Mouse (Mus musculus): Measurements from ENCODE around the gene Sh3glb1. TPM values are rescaled to one million over a fixed set of nuclear protein-coding genes. Genes with fewer than 3 reads are reported as not detected.
A peak's percentile ranks its signal among the peaks of the same experiment; 100 is the strongest.

Sh3glb1 gene
- polyA plus RNA-seq, 1 experiment, result 21.5 TPM

DNA sequence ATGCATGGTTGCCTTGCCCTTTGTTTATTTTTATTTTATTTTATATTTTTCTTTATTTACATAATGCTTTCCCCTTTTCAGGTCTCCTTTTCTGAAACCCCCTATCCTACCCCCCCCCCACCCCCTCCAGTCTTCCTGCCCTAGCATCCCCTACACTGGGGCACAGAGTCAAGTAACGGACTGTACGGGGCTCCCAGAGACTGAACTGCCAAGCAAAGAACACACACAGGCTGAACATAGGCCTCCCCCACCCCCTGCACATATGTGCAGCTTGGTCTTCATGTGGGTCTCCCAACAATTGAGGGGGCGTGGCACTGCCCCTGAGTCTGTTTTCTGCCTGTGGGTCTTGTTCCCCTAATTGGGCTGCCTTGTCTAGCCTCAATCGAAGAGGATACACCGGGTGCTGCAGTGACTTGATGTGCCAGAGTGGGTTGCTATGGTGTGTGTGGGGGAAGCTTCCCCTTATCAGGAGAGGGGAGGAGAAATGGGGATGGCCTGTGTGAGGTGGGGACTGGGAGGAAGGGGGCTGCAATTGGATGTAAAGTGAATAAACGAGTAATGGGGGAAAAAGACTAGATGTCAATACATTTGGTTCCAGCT lies 8.4 kb downstream of the Sh3glb1 start:
- 83% methylated on average over 6 of the region's 6 CpGs for WGBS
- peaks cover 31% of the 10 kb centered on the region for H3K36me3 ChIP-seq (ENCODE audit: control insufficient read depth, insufficient read depth, low read length)
- H3K4me1 ChIP-seq (ENCODE audit: control insufficient read depth, insufficient read depth, insufficient read length, low read length), result peaks cover 13% of the 10 kb centered on the region
- no peaks in the 10 kb centered on the region for H3K27me3 ChIP-seq (ENCODE audit: control insufficient read depth, insufficient read depth, low read length)
- no peak overlapping the region for H3K4me3 ChIP-seq (ENCODE audit: low read depth, low read length)
- no peak for TF ChIP-seq POLR2A (IDR thresholded peaks at IDR 0.05; ENCODE audit: low read depth, low read length)
- no peak for TF ChIP-seq CTCF (IDR thresholded peaks at IDR 0.05; ENCODE audit: extremely low read depth, insufficient read length, insufficient replicate concordance, low read depth, low read length)
- no peak overlapping the region for H3K27ac ChIP-seq (ENCODE audit: insufficient read depth, low read depth, low read length)

- WGBS, result 57% methylated on average over 5 of the region's 5 CpGs
- 0 out of 2 replicates have a peak, but pooled peaks cover 2% of the 10 kb centered on the region for H3K4me1 ChIP-seq (ENCODE audit: control insufficient read depth, insufficient read depth, insufficient read length, low read length)
- no peak overlapping the region for H3K27ac ChIP-seq (ENCODE audit: insufficient read depth, low read depth, low read length)
- H3K27me3 ChIP-seq (ENCODE audit: control insufficient read depth, insufficient read depth, low read length), result no peaks in the 10 kb centered on the region
- H3K4me3 ChIP-seq (ENCODE audit: low read depth, low read length), result no peak overlapping the region
- H3K36me3 ChIP-seq (ENCODE audit: control insufficient read depth, insufficient read depth, low read length), result peaks cover 39% of the 10 kb centered on the region
- no peak for TF ChIP-seq CTCF (IDR thresholded peaks at IDR 0.05; ENCODE audit: extremely low read depth, insufficient read length, insufficient replicate concordance, low read depth, low read length)
- TF ChIP-seq POLR2A (IDR thresholded peaks at IDR 0.05; ENCODE audit: low read depth, low read length), result no peak
Observed at GRCm38 (mm10) chr3:144708612-144709011, 11.5 kb downstream of the Sh3glb1 start.

- H3K4me1 ChIP-seq (ENCODE audit: control insufficient read depth, insufficient read depth, insufficient read length, low read length), result 0 out of 2 replicates have a peak, but pooled peaks cover 4% of the 10 kb centered on the region
- H3K27me3 ChIP-seq (ENCODE audit: control insufficient read depth, insufficient read depth, low read length), result no peaks in the 10 kb centered on the region
- WGBS, result 33% methylated on average over 6 of the region's 6 CpGs
- H3K4me3 ChIP-seq (ENCODE audit: low read depth, low read length), result no peak overlapping the region
- no peak for TF ChIP-seq CTCF (IDR thresholded peaks at IDR 0.05; ENCODE audit: extremely low read depth, insufficient read length, insufficient replicate concordance, low read depth, low read length)
- TF ChIP-seq POLR2A (IDR thresholded peaks at IDR 0.05; ENCODE audit: low read depth, low read length), result no peak
- H3K36me3 ChIP-seq (ENCODE audit: control insufficient read depth, insufficient read depth, low read length), result peaks cover 30% of the 10 kb centered on the region
- peak overlapping the region; percentile 80 for H3K27ac ChIP-seq (ENCODE audit: insufficient read depth, low read depth, low read length)
Observed at GRCm38 (mm10) chr3:144703959-144704358, 16.2 kb downstream of the Sh3glb1 start.

DNA sequence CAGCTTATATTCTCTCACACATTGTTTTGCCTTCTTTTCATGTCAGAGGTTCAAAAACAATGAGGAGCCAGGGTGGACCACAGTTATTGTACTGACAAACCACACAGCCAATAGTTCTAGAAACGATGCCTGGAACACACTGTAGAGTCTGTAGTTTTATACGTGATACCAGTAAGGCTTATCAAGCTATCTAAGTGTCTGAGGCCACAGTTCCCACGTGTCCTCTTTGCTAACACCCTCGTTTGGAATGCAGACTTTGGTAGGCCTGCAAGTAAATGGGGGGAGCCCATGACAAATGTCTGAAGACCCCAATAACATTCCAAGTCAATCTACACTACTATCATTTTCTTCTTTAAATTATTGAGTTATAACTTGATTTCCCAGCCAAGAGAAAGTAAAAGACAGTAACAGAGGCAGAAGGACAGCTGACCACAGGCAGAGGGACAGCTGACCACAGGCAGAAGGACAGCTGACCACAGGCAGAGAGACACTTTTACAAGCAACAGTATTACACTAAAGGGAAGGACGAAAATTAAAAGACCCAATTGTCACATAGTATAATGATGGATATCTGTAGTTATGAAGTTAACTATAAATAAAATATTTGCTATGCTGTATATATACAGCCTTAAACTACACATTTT lies 21.2 kb downstream of the Sh3glb1 start:
- WGBS, result 72% methylated on average over 5 of the region's 5 CpGs
- H3K27ac ChIP-seq (ENCODE audit: insufficient read depth, low read depth, low read length), result no peak overlapping the region
- H3K27me3 ChIP-seq (ENCODE audit: control insufficient read depth, insufficient read depth, low read length), result no peaks in the 10 kb centered on the region
- peaks cover 40% of the 10 kb centered on the region for H3K36me3 ChIP-seq (ENCODE audit: control insufficient read depth, insufficient read depth, low read length)
- TF ChIP-seq POLR2A (IDR thresholded peaks at IDR 0.05; ENCODE audit: low read depth, low read length), result no peak
- TF ChIP-seq CTCF (IDR thresholded peaks at IDR 0.05; ENCODE audit: extremely low read depth, insufficient read length, insufficient replicate concordance, low read depth, low read length), result no peak
- H3K4me3 ChIP-seq (ENCODE audit: low read depth, low read length), result no peak overlapping the region
- H3K4me1 ChIP-seq (ENCODE audit: control insufficient read depth, insufficient read depth, insufficient read length, low read length), result 0 out of 2 replicates have a peak, but pooled peaks cover 2% of the 10 kb centered on the region

- H3K4me1 ChIP-seq (ENCODE audit: control insufficient read depth, insufficient read depth, insufficient read length, low read length), result 0 out of 2 replicates have a peak, but pooled peaks cover 2% of the 10 kb centered on the region
- H3K27ac ChIP-seq (ENCODE audit: insufficient read depth, low read depth, low read length), result no peak overlapping the region
- TF ChIP-seq CTCF (IDR thresholded peaks at IDR 0.05; ENCODE audit: extremely low read depth, insufficient read length, insufficient replicate concordance, low read depth, low read length) (no peak), POLR2A (IDR thresholded peaks at IDR 0.05; ENCODE audit: low read depth, low read length) (no peak)
- 82% methylated on average over 3 of the region's 3 CpGs for WGBS
- no peak overlapping the region for H3K4me3 ChIP-seq (ENCODE audit: low read depth, low read length)
- no peaks in the 10 kb centered on the region for H3K27me3 ChIP-seq (ENCODE audit: control insufficient read depth, insufficient read depth, low read length)
- H3K36me3 ChIP-seq (ENCODE audit: control insufficient read depth, insufficient read depth, low read length), result peaks cover 44% of the 10 kb centered on the region
Observed at GRCm38 (mm10) chr3:144697942-144698341, 22.2 kb downstream of the Sh3glb1 start.

GRCm38 (mm10) chr3:144697154-144697553 lies 23.0 kb downstream of the Sh3glb1 start:
- 48% methylated on average over 5 of the region's 5 CpGs for WGBS
- no peak overlapping the region for H3K27ac ChIP-seq (ENCODE audit: insufficient read depth, low read depth, low read length)
- H3K4me1 ChIP-seq (ENCODE audit: control insufficient read depth, insufficient read depth, insufficient read length, low read length), result 0 out of 2 replicates have a peak, but pooled peaks cover 2% of the 10 kb centered on the region
- no peaks in the 10 kb centered on the region for H3K27me3 ChIP-seq (ENCODE audit: control insufficient read depth, insufficient read depth, low read length)
- H3K4me3 ChIP-seq (ENCODE audit: low read depth, low read length), result no peak overlapping the region
- TF ChIP-seq POLR2A (IDR thresholded peaks at IDR 0.05; ENCODE audit: low read depth, low read length), result no peak
- TF ChIP-seq CTCF (IDR thresholded peaks at IDR 0.05; ENCODE audit: extremely low read depth, insufficient read length, insufficient replicate concordance, low read depth, low read length), result no peak
- H3K36me3 ChIP-seq (ENCODE audit: control insufficient read depth, insufficient read depth, low read length), result peaks cover 42% of the 10 kb centered on the region

- WGBS, result 74% methylated on average over 7 of the region's 7 CpGs
- peaks cover 49% of the 10 kb centered on the region for H3K36me3 ChIP-seq (ENCODE audit: control insufficient read depth, insufficient read depth, low read length)
- no peaks in the 10 kb centered on the region for H3K4me1 ChIP-seq (ENCODE audit: control insufficient read depth, insufficient read depth, insufficient read length, low read length)
- TF ChIP-seq CTCF (IDR thresholded peaks at IDR 0.05; ENCODE audit: extremely low read depth, insufficient read length, insufficient replicate concordance, low read depth, low read length) (no peak), POLR2A (IDR thresholded peaks at IDR 0.05; ENCODE audit: low read depth, low read length) (no peak)
- no peaks in the 10 kb centered on the region for H3K27me3 ChIP-seq (ENCODE audit: control insufficient read depth, insufficient read depth, low read length)
- no peak overlapping the region for H3K27ac ChIP-seq (ENCODE audit: insufficient read depth, low read depth, low read length)
- no peak overlapping the region for H3K4me3 ChIP-seq (ENCODE audit: low read depth, low read length)
Observed at GRCm38 (mm10) chr3:144694941-144695340, 25.2 kb downstream of the Sh3glb1 start.
